Mouse (Mus musculus) erythroblast, embryonic 14.5 days (primary cell): ENCODE data around the gene Micu2. TPM values are rescaled to one million over a fixed set of nuclear protein-coding genes. Genes with fewer than 3 reads are reported as not detected.

Source experiments
- H3K27me3 ChIP-seq: 2 replicates; pipeline ENCODE4 v1.6.1; 2012; ENCODE audit warnings: inconsistent platforms; ENCODE audit not compliant: control insufficient read depth
- H3K36me3 ChIP-seq: 2 replicates; pipeline ENCODE4 v1.6.1; 2012; ENCODE audit warnings: mild to moderate bottlenecking, inconsistent platforms; ENCODE audit not compliant: control insufficient read depth
- H3K4me1 ChIP-seq: 2 replicates; pipeline ENCODE4 v1.6.1; 2012; ENCODE audit warnings: inconsistent platforms; ENCODE audit not compliant: control insufficient read depth
- H3K4me3 ChIP-seq: replicated peaks from 2 replicates; pipeline ENCODE3; 2012; ENCODE audit warnings: moderate library complexity, mild to moderate bottlenecking, inconsistent platforms
- H3K9me3 ChIP-seq: 2 replicates; pipeline ENCODE4 v1.6.1; 2012; ENCODE audit warnings: low read length, inconsistent platforms, mixed read lengths; ENCODE audit not compliant: control insufficient read depth
- GATA1 ChIP-seq: IDR thresholded peaks from 2 replicates; pipeline ENCODE4 v1.6.1; 2012; ENCODE audit warnings: low read length, inconsistent platforms, mixed read lengths
- TAL1 ChIP-seq: IDR thresholded peaks from 3 replicates; pipeline ENCODE4 v1.6.1; 2012; ENCODE audit warnings: low read length, inconsistent platforms, mixed read lengths
- polyA plus RNA-seq: library from polyadenylated mRNA; stranded (reverse); fragments of >175 nt; gene quantifications from 2 replicates; pipeline ENCODE4 v1.2.3, GENCODE M21; 2012

Micu2 gene
- polyA plus RNA-seq, 1 experiment, result 5.8 TPM

DNA sequence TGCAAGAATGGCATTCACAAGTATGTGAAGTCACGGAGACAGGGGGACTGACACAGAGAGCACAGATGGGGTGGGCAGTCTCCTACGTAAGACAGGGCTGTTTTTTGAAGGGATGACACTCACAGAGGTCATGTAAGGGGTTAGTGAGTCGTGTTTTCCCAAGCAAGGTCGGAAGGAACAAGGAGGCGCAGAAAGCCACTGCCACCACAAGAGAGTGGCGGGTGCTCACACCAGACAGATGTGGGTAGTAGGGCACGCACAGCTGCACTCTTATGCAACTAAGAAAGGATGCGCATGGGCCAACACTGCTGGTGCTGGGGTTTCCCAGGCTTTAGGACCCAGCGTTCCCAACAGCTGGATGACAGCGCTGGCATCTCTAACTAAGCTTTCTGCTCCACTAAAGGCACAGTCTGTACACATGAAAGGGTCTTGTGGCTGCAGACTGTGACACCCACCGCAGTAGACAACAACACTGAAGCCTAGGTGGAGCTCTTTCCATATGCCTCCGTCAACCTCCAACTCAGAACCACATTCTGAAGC lies 27.0 kb downstream of the Micu2 start:
- peaks cover 25% of the 10 kb centered on the region for H3K36me3 ChIP-seq
- peaks cover 38% of the 10 kb centered on the region for H3K4me1 ChIP-seq
- H3K27me3 ChIP-seq, result no peaks in the 10 kb centered on the region
- H3K4me3 ChIP-seq, result no peak overlapping the region
- no peak for TF ChIP-seq GATA1
- TF ChIP-seq TAL1, result no peak
- no peaks in the 10 kb centered on the region for H3K9me3 ChIP-seq

DNA sequence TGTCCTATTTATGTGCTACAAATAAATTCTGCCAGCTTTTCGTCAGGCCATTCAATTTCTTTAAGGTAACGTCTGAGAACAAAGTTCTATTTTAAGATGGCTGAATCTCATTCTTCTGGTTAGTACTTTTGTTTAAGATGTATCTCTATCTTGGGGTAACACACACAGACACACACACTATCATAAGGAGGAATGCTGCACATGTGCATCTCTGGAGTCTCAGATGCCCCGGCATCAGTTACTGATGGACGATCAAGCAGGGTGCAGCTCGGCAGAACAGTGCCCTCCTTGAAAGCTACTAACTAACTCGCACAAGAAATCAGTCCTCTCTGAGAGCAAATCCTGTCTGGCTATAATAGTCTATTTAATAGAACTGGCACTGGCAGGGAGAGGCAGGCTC lies 30.2 kb downstream of the Micu2 start:
- Histone ChIP-seq H3K9me3 (no peaks in the 10 kb centered on the region), H3K27me3 (no peaks in the 10 kb centered on the region), H3K4me3 (peak overlapping the region; percentile 30), H3K36me3 (peaks cover 30% of the 10 kb centered on the region), H3K4me1 (peaks cover 48% of the 10 kb centered on the region)
- TF ChIP-seq TAL1 (peak; percentile 44; the same call in 2 of the 3 replicates), GATA1 (no peak)

DNA sequence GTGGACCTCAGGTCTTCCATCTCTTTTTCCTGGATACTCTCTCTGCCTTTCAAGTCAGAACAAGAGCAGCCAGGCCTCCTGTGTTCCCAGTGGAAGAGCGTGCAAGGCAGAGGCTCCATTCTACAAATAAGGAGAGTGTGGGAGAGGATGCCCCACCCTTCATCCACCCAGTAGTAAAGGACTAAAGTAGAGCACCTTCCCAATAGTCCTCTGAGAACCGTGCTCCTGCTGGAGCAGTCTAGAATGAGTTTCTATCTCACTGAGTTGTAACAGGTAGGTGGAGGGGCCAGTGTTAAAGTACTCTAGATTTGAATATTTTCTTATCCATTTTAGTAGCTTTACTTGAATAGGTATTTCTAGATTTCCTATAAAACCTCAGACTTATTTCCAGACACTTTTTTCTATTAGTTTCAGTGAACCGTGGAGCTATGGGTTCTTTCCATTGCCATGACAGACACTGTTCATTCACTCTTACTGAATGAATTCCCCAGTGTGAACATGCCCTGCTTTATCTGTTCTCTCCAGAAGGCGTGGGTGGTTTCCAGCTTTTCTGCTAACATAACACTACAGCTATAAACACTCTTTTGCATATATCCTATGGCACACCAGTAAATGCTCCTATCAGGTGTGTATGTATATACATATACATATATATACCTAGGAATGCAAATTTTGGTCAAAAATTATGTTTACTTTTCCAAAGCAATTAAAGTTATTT lies 31.8 kb downstream of the Micu2 start:
- peaks cover 57% of the 10 kb centered on the region for H3K4me1 ChIP-seq
- H3K27me3 ChIP-seq, result no peaks in the 10 kb centered on the region
- H3K4me3 ChIP-seq, result no peak overlapping the region
- TF ChIP-seq GATA1 (no peak), TAL1 (peak; percentile 58)
- H3K9me3 ChIP-seq, result no peaks in the 10 kb centered on the region
- peaks cover 35% of the 10 kb centered on the region for H3K36me3 ChIP-seq

DNA sequence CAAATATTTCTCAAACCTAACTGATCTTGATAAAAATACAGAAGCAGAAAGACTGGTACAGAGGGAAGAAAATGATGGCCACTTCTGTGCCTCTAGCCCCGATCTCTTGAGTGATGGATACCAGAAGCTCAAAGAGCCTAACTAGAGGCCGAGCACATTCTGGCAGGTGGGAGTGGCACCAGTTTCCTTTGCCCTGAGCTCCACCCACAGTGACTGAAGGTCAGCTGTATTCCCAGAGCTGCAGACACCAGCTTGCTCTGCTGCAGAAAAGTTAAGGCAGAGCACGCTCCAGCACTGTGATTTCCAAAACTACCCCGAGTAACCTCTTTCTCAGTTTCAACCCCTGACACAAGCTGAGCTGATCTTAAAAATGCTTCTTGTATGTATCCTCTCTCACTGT lies 37.2 kb downstream of the Micu2 start:
- no peaks in the 10 kb centered on the region for H3K9me3 ChIP-seq
- H3K4me3 ChIP-seq, result no peak overlapping the region
- no peaks in the 10 kb centered on the region for H3K27me3 ChIP-seq
- peaks cover 12% of the 10 kb centered on the region for H3K36me3 ChIP-seq
- H3K4me1 ChIP-seq, result peaks cover 24% of the 10 kb centered on the region
- TF ChIP-seq GATA1, result no peak
- no peak for TF ChIP-seq TAL1

DNA sequence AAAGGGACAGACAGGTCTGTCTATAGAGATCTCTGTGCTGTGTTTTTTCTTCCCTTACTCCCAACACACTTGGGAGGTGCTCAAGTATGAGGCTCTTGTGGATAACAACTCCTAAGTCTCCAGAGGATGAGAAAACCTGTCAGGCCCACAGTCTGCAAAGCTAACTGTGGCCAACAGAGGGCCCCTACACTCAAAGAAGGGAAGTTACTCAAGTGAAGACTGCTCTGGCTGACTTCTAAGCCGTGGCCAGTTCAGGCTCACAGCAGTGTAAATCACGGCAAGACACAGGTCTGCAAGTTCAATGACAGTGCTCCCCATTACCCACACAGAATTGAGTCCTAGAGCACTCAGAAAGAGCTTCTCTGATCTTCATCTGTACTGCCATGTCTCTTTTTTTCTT lies 48.0 kb downstream of the Micu2 start:
- Histone ChIP-seq H3K4me3 (no peak overlapping the region), H3K4me1 (peaks cover 4% of the 10 kb centered on the region; the same call in 1 of the 2 replicates), H3K36me3 (peaks cover 33% of the 10 kb centered on the region), H3K9me3 (no peaks in the 10 kb centered on the region), H3K27me3 (no peaks in the 10 kb centered on the region)
- TF ChIP-seq TAL1, result no peak
- no peak for TF ChIP-seq GATA1

DNA sequence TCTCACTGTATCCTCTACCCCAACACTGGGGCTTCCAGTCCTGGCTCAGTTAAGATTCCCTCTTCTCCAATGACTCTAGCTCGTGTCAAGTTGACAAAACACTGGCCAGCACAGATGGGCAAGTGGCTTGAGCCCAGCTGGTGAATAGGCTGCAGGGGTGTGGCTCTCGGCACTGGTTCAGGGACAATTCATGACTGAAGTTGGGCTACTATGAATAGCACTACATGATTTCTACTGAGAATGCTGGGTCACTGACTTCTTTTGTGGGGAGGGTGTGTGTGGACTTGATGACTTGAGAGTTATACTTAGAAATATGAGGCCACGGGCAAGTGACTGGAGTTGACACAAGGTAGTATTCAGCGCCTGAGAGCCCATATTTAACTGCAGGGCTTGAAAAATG lies 53.2 kb downstream of the Micu2 start:
- H3K4me3 ChIP-seq, result no peak overlapping the region
- no peaks in the 10 kb centered on the region for H3K4me1 ChIP-seq
- no peak for TF ChIP-seq TAL1
- no peak for TF ChIP-seq GATA1
- H3K36me3 ChIP-seq, result peaks cover 44% of the 10 kb centered on the region
- H3K9me3 ChIP-seq, result no peaks in the 10 kb centered on the region
- H3K27me3 ChIP-seq, result no peaks in the 10 kb centered on the region

DNA sequence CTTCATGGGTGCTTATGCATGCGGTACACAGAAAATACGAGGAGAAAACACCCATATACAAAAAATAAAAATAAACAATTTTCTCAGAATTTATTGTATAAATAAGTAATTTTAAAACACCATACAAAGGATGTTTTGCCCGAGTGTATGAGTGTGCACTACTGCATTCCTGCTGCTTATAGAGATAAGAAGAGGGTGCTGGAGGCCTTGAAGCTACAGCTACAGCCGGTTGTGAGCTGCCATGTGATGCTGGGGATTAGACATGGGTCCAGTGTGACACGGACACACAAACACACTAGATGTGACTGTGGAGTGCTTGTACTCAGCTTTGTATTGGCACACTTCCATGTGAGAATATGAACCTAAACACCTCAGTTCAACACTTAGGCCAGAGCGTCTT lies 61.8 kb downstream of the Micu2 start:
- Histone ChIP-seq H3K9me3 (no peaks in the 10 kb centered on the region), H3K27me3 (no peaks in the 10 kb centered on the region), H3K4me3 (no peak overlapping the region), H3K4me1 (peaks cover 24% of the 10 kb centered on the region), H3K36me3 (peaks cover 36% of the 10 kb centered on the region)
- TF ChIP-seq GATA1 (no peak), TAL1 (no peak)

DNA sequence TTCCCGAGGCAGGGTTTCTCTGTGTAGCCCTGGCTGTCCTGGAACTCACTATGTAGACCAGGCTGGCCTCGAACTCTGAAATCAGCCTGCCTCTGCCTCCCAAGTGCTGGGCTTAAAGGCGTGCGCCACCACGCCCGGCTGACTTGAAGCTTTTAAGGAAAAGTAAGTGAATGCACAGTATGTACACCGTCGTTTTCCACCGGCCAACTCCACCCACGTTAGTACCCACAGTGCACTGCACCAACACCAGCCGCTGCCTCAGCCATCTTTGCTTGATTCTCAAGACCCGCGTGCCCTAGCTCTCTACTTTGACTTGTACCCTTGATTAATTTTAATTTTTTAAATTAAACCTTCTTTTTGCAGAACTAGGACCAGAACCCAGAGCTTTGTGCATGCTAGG lies 64.4 kb downstream of the Micu2 start:
- Histone ChIP-seq H3K36me3 (peaks cover 30% of the 10 kb centered on the region), H3K4me1 (peaks cover 34% of the 10 kb centered on the region), H3K27me3 (no peaks in the 10 kb centered on the region), H3K4me3 (no peak overlapping the region), H3K9me3 (no peaks in the 10 kb centered on the region)
- TF ChIP-seq GATA1 (no peak), TAL1 (no peak)

DNA sequence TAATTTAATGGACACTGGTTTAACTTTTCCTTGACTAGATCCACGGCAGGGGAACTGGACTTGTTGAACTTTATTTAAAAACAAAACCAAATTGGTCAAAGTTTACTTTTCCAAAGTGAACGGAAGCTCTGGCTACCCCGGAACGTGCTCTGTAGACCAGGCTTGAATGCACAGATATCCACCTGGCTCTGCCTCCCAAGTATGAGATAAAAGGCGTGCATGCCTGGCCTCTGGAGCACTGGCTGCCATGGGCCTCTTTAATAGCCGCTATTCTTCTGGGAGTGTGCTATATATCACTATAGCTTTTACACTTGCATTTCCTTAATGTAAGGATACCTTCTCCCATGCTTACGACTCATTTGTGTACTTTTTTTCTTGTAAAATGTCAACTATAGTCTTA lies 65.5 kb downstream of the Micu2 start:
- TF ChIP-seq TAL1, result no peak
- no peak for TF ChIP-seq GATA1
- peaks cover 29% of the 10 kb centered on the region for H3K36me3 ChIP-seq
- no peaks in the 10 kb centered on the region for H3K9me3 ChIP-seq
- H3K4me3 ChIP-seq, result no peak overlapping the region
- H3K4me1 ChIP-seq, result peaks cover 34% of the 10 kb centered on the region
- no peaks in the 10 kb centered on the region for H3K27me3 ChIP-seq
